Mouse (Mus musculus): ENCODE data around the gene Nop16.

Nop16 gene

GRCm38 (mm10) chr13:54596870-54597269, 7.0 kb upstream of the Nop16 start:
- no peak for DNase-seq (ENCODE audit: inconsistent age in 2 of 2, low spot score in 1 of 2)

- no peak for DNase-seq (ENCODE audit: inconsistent age in 2 of 2, low spot score in 1 of 2)
These were observed 6.3 kb upstream of the Nop16 start for GRCm38 (mm10) chr13:54596107-54596690.

- no peak for DNase-seq (ENCODE audit: inconsistent age in 2 of 2, low spot score in 1 of 2)
These were observed 3.7 kb upstream of the Nop16 start for GRCm38 (mm10) chr13:54593617-54594016.

- DNase-seq (ENCODE audit: inconsistent age in 2 of 2, low spot score in 1 of 2) = no peak
These were observed 2.0 kb upstream of the Nop16 start for GRCm38 (mm10) chr13:54591776-54592356.

- DNase-seq (ENCODE audit: inconsistent age in 2 of 2, low spot score in 1 of 2) = no peak
These were observed 385 bp downstream of the Nop16 start for GRCm38 (mm10) chr13:54589414-54589995.

GRCm38 (mm10) chr13:54585831-54586230, 4.1 kb downstream of the Nop16 start:
- no peak for DNase-seq (ENCODE audit: inconsistent age in 2 of 2, low spot score in 1 of 2)

GRCm38 (mm10) chr13:54582860-54583259, 7.0 kb downstream of the Nop16 start:
- DNase-seq (ENCODE audit: inconsistent age in 2 of 2, low spot score in 1 of 2) = no peak

- DNase-seq (ENCODE audit: inconsistent age in 2 of 2, low spot score in 1 of 2) = peak; percentile 65 to 88
These were observed 7.8 kb downstream of the Nop16 start for GRCm38 (mm10) chr13:54582126-54582525.

- peak in 1 of 2 experiments; percentile 66 for DNase-seq (ENCODE audit: inconsistent age in 2 of 2, low spot score in 1 of 2)
These were observed 8.5 kb downstream of the Nop16 start for GRCm38 (mm10) chr13:54581385-54581784.

- no peak for DNase-seq (ENCODE audit: inconsistent age in 2 of 2, low spot score in 1 of 2)
These were observed 12.0 kb downstream of the Nop16 start for GRCm38 (mm10) chr13:54577652-54578507.

GRCm38 (mm10) chr13:54575489-54575888, 14.4 kb downstream of the Nop16 start:
- no peak for DNase-seq (ENCODE audit: inconsistent age in 2 of 2, low spot score in 1 of 2)

GRCm38 (mm10) chr13:54574854-54575481, 14.9 kb downstream of the Nop16 start, which contains the start of gene Arl10:
Gene Arl10, plus strand, starts transcription at chr13:54575015.
- DNase-seq (ENCODE audit: inconsistent age in 2 of 2, low spot score in 1 of 2) = peak; percentile 86 to 95

- DNase-seq (ENCODE audit: inconsistent age in 2 of 2, low spot score in 1 of 2) = no peak
These were observed 17.3 kb downstream of the Nop16 start for GRCm38 (mm10) chr13:54572621-54573020.

GRCm38 (mm10) chr13:54571637-54572036, 18.3 kb downstream of the Nop16 start:
- peak; percentile 70 to 87 for DNase-seq (ENCODE audit: inconsistent age in 2 of 2, low spot score in 1 of 2)

GRCm38 (mm10) chr13:54570736-54571135, 19.2 kb downstream of the Nop16 start:
- peak; percentile 79 to 92 for DNase-seq (ENCODE audit: inconsistent age in 2 of 2, low spot score in 1 of 2)

- DNase-seq (ENCODE audit: inconsistent age in 2 of 2, low spot score in 1 of 2) = peak in 1 of 2 experiments; percentile 47
These were observed 20.6 kb downstream of the Nop16 start for GRCm38 (mm10) chr13:54569282-54569681.

GRCm38 (mm10) chr13:54568380-54568779, 21.5 kb downstream of the Nop16 start:
- DNase-seq (ENCODE audit: inconsistent age in 2 of 2, low spot score in 1 of 2) = peak in 1 of 2 experiments; percentile 56

GRCm38 (mm10) chr13:54565594-54566345, 24.1 kb downstream of the Nop16 start:
- peak in 1 of 2 experiments; percentile 64 for DNase-seq (ENCODE audit: inconsistent age in 2 of 2, low spot score in 1 of 2)

- peak; percentile 94 to 97 for DNase-seq (ENCODE audit: inconsistent age in 2 of 2, low spot score in 1 of 2)
These were observed 24.7 kb downstream of the Nop16 start, which contains the start of gene 4833439L19Rik for GRCm38 (mm10) chr13:54565201-54565581. Gene 4833439L19Rik, minus strand, starts transcription at chr13:54565435.
